Mouse (Mus musculus) kidney, embryonic 14.5 days (tissue): ENCODE measurements around the gene Mbtd1. TPM values are rescaled to one million over a fixed set of nuclear protein-coding genes. Genes with fewer than 3 reads are reported as not detected.
A peak's percentile ranks its signal among the peaks of the same experiment; 100 is the strongest.

ENCODE experiments used
- ATAC-seq: fragments of 200-750 bp; cut with Nextera tagmentation; 2 replicates; pipeline ENCODE4 v1.8.0; 2017; ENCODE audit warnings: moderate number of reproducible peaks, mild to moderate bottlenecking, moderate TSS enrichment, moderate library complexity; ENCODE audit not compliant: low FRiP score, low TSS enrichment
- H3K27ac ChIP-seq: fragments of 300-500 bp; sonication (generic); 2 replicates; pipeline ENCODE4 v1.5.1; 2014; ENCODE audit warnings: low read depth, mild to moderate bottlenecking, low read length, moderate library complexity, mixed read lengths
- H3K27me3 ChIP-seq: fragments of 300-500 bp; sonication (generic); 2 replicates; pipeline ENCODE4 v1.6.1; 2014; ENCODE audit warnings: mild to moderate bottlenecking, low read length; ENCODE audit not compliant: control insufficient read depth, insufficient read depth
- H3K36me3 ChIP-seq: fragments of 300-500 bp; sonication (generic); 2 replicates; pipeline ENCODE4 v1.6.1; 2014; ENCODE audit warnings: low read length, mixed read lengths; ENCODE audit not compliant: control insufficient read depth, insufficient read depth
- H3K4me1 ChIP-seq: fragments of 300-500 bp; sonication (generic); 2 replicates; pipeline ENCODE4 v1.6.1; 2014; ENCODE audit warnings: low read length, mixed read lengths; ENCODE audit not compliant: control insufficient read depth, insufficient read depth
- H3K4me2 ChIP-seq: fragments of 300-500 bp; sonication (generic); replicated peaks from 2 replicates; pipeline ENCODE4 v1.6.1; 2014; ENCODE audit warnings: low read depth, mild to moderate bottlenecking, low read length
- H3K4me3 ChIP-seq: fragments of 300-500 bp; sonication (generic); 2 replicates; pipeline ENCODE4 v1.5.1; 2014; ENCODE audit warnings: mild to moderate bottlenecking, low read length
- H3K9ac ChIP-seq: fragments of 300-500 bp; sonication (generic); 2 replicates; pipeline ENCODE4 v1.6.1; 2014; ENCODE audit warnings: low read depth, mild to moderate bottlenecking, low read length, moderate library complexity
- H3K9me3 ChIP-seq: fragments of 300-500 bp; sonication (generic); 2 replicates; pipeline ENCODE4 v1.6.1; 2016; ENCODE audit warnings: low read length; ENCODE audit not compliant: control insufficient read depth
- WGBS: fragments of 180-500 bp; shearing (Covaris S2); extraction: QIAGEN DNeasy Blood & Tissue Kit; methylation state at CpG from one replicate; pipeline ENCODE4 v1.1.7; 2014; 5-methylcytosine and 5-hydroxymethylcytosine counted together
- polyA plus RNA-seq: library from polyadenylated mRNA; unstranded; fragments of >200 nt; fragmentation: Nextera tagmentation; extraction: Ambion mirVana; gene quantifications from 2 replicates; pipeline ENCODE4 v1.2.1, GENCODE M21; 2014

Mbtd1 gene
- polyA plus RNA-seq, 1 experiment from 2014 or later, result 28.5 TPM

- under 1% methylated on average over 40 of the region's 40 CpGs for WGBS
- H3K4me1 ChIP-seq, result peaks cover 4% of the 10 kb centered on the region; the same call in 1 of the 2 replicates
- H3K4me3 ChIP-seq, result peak within 1 kb of the TSS; percentile 90
- no peaks in the 10 kb centered on the region for H3K27me3 ChIP-seq
- no peaks in the 10 kb centered on the region for H3K9me3 ChIP-seq
- peaks cover 27% of the 10 kb centered on the region for H3K36me3 ChIP-seq
- peak; percentile 96 for ATAC-seq
- peak within 1 kb of the TSS; percentile 55 for H3K4me2 ChIP-seq
- peak within 1 kb of the TSS; percentile 63; the same call in 1 of the 2 replicates for H3K27ac ChIP-seq
- H3K9ac ChIP-seq, result peak within 1 kb of the TSS; percentile 78
Measured at GRCm38 (mm10) chr11:93968005-93968847, 82.6 kb downstream of the Mbtd1 start, which contains the start of the genes Gm20390 and Nme1. TSS of gene Gm20390 (minus strand) at chr11:93968293. TSS of gene Nme1 (minus strand) at chr11:93968521.

- ATAC-seq, result no peak
- Histone ChIP-seq H3K4me2 (peak overlapping the region; percentile 39), H3K4me1 (peaks cover 4% of the 10 kb centered on the region; the same call in 1 of the 2 replicates), H3K36me3 (peaks cover 22% of the 10 kb centered on the region), H3K9ac (peak overlapping the region; percentile 40; the same call in 1 of the 2 replicates), H3K4me3 (peak overlapping the region; percentile 90), H3K27ac (no peak overlapping the region), H3K9me3 (no peaks in the 10 kb centered on the region), H3K27me3 (no peaks in the 10 kb centered on the region)
- 43% methylated on average over 6 of the region's 6 CpGs for WGBS
Measured at GRCm38 (mm10) chr11:93968848-93969128, 83.1 kb downstream of the Mbtd1 start.

DNA sequence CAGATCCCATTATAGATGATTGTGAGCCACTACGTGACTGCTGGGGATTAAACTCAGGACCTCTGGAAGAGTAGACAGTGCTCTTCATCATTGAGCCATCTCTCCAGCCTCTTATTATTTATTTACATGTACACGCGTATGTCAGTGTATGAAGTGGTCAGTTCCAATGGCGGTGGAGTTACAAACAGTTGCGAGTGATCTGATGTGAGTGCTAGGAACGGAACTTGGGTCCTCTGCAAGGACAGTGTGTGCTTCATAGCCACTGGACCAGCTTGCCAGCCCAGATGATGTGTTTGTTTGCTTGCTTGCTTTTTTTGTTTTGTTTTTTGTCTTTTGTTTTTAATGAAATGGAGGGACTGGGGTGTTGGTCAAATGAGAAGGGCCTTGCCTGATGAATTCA lies 83.5 kb downstream of the Mbtd1 start:
- WGBS, result 96% methylated on average over 6 of the region's 6 CpGs
- Histone ChIP-seq H3K4me1 (peaks cover 4% of the 10 kb centered on the region; the same call in 1 of the 2 replicates), H3K36me3 (peaks cover 18% of the 10 kb centered on the region), H3K4me2 (no peak overlapping the region), H3K9me3 (no peaks in the 10 kb centered on the region), H3K9ac (no peak overlapping the region), H3K27me3 (no peaks in the 10 kb centered on the region), H3K27ac (no peak overlapping the region), H3K4me3 (no peak overlapping the region)
- no peak for ATAC-seq

GRCm38 (mm10) chr11:93969799-93970198 lies 84.1 kb downstream of the Mbtd1 start:
- WGBS, result 91% methylated on average over 1 of the region's 1 CpGs
- no peak for ATAC-seq
- Histone ChIP-seq H3K9ac (no peak overlapping the region), H3K4me3 (no peak overlapping the region), H3K27me3 (no peaks in the 10 kb centered on the region), H3K36me3 (peaks cover 12% of the 10 kb centered on the region), H3K27ac (no peak overlapping the region), H3K4me2 (no peak overlapping the region), H3K4me1 (peaks cover 4% of the 10 kb centered on the region; the same call in 1 of the 2 replicates), H3K9me3 (no peaks in the 10 kb centered on the region)

DNA sequence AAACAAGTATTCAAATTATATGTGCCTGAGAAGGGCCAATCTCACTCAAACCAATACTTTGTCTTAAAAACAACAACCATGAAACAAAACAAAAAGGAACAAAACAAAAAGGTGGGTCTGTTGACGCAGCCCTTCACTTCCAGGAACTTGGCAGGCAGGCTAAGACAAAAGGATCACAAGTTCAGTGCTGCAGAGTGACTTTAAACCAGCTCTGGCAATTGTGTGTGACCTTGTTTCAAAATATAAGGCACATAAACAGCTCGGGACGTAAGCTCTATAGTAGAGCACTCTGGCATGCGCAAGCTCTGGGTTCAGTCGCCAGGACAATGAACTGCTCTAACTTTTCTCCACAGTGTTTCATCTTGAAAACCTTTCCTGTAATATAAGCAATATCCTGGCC lies 87.3 kb downstream of the Mbtd1 start:
- H3K27me3 ChIP-seq, result no peaks in the 10 kb centered on the region
- no peak overlapping the region for H3K4me3 ChIP-seq
- H3K4me2 ChIP-seq, result no peak overlapping the region
- no peak for ATAC-seq
- WGBS, result 93% methylated on average over 5 of the region's 5 CpGs
- H3K9me3 ChIP-seq, result no peaks in the 10 kb centered on the region
- no peaks in the 10 kb centered on the region; the same call in 1 of the 2 replicates for H3K4me1 ChIP-seq
- no peak overlapping the region for H3K27ac ChIP-seq
- H3K36me3 ChIP-seq, result no peaks in the 10 kb centered on the region
- H3K9ac ChIP-seq, result no peak overlapping the region

DNA sequence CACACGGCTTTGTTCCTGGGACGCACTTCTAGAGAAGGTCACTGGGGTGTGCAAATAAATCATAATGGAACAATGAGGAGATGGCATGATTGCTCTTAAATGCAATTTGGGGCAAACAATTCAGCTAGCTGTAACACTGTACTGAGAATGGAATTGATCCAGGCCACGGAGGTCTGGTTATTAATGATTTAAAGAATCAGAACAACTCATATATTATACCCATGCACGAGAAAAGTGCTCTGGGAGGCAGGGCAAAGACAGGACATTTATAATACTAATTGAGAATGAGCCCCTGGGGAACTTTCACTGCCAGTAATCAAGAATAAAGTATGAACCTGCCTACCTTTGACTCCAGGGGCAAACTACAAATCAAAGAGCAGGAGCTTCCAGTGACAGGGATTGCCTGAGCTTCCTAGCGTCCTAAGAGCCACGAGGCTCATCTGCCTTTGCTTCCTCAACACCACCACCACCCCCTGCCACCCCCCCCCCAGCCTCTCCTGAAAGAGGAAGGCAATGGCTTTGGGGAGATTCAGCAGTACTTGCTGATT lies 93.9 kb downstream of the Mbtd1 start:
- ATAC-seq, result no peak
- 24% methylated on average over 6 of the region's 6 CpGs for WGBS

DNA sequence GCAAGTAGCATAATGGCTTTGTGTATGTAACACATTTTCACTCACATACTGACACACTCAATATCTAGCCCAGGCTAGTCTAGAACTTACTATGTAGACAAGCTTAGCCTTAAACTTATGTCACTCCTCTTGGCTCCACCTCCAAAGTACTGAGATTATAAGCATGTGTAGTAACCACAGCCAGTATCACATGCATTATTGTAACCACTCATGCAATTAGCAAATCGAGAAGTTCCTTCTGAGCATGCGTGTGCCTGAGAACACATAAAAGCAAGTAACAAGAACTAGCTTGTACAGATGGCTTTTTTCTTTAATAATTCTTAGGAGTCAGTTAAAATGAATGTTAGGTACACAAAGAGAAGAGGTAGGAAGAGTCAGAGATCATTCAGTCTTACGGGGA lies 99.0 kb downstream of the Mbtd1 start:
- Histone ChIP-seq H3K4me2 (no peak overlapping the region), H3K27me3 (no peaks in the 10 kb centered on the region), H3K4me3 (no peak overlapping the region), H3K4me1 (no peaks in the 10 kb centered on the region), H3K36me3 (no peaks in the 10 kb centered on the region), H3K27ac (no peak overlapping the region), H3K9me3 (no peaks in the 10 kb centered on the region), H3K9ac (no peak overlapping the region)
- ATAC-seq, result no peak
- 91% methylated on average over 3 of the region's 3 CpGs for WGBS

More for the DNA sequence above, 93.9 kb downstream of the Mbtd1 start:
- H3K4me2 ChIP-seq, result no peak overlapping the region
- no peak overlapping the region for H3K27ac ChIP-seq
- H3K4me3 ChIP-seq, result no peak overlapping the region
- no peak overlapping the region for H3K9ac ChIP-seq
- no peaks in the 10 kb centered on the region for H3K4me1 ChIP-seq
- H3K9me3 ChIP-seq, result no peaks in the 10 kb centered on the region
- H3K36me3 ChIP-seq, result no peaks in the 10 kb centered on the region
- H3K27me3 ChIP-seq, result no peaks in the 10 kb centered on the region

GRCm38 (mm10) chr11:93985265-93985664 lies 99.6 kb downstream of the Mbtd1 start:
- Histone ChIP-seq H3K36me3 (no peaks in the 10 kb centered on the region), H3K4me1 (no peaks in the 10 kb centered on the region), H3K4me2 (no peak overlapping the region), H3K27me3 (no peaks in the 10 kb centered on the region), H3K27ac (no peak overlapping the region), H3K9ac (no peak overlapping the region), H3K9me3 (no peaks in the 10 kb centered on the region), H3K4me3 (no peak overlapping the region)
- ATAC-seq, result no peak
- WGBS, result 85% methylated on average over 5 of the region's 5 CpGs

DNA sequence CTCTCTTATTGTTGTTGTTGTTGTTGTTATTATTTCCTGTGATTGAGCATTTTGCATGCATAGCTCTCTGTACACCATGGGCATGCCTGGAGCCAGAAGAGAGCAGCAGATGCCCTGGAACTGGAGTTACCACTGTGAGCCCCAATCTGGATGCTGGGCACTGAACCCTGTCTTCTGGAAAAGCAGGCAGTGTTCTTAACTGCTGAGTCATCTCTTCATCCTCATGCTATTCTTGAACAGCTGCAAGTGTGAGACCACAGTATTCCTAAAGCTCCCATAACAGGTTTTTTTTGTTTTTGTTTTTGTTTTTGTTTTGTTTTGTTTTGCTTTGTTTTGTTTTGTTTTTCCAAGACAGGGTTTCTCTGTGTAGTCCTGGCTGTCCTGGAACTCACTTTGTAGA lies 100.6 kb downstream of the Mbtd1 start:
- H3K9me3 ChIP-seq, result no peaks in the 10 kb centered on the region
- no peak overlapping the region for H3K27ac ChIP-seq
- ATAC-seq, result no peak
- no peaks in the 10 kb centered on the region for H3K27me3 ChIP-seq
- H3K4me3 ChIP-seq, result no peak overlapping the region
- H3K4me2 ChIP-seq, result no peak overlapping the region
- H3K4me1 ChIP-seq, result no peaks in the 10 kb centered on the region
- H3K36me3 ChIP-seq, result no peaks in the 10 kb centered on the region
- H3K9ac ChIP-seq, result no peak overlapping the region
